Mouse (Mus musculus) erythroblast, embryonic 14.5 days (primary cell): ENCODE measurements around the gene P4ha3.

Experiments
- GATA1 ChIP-seq: IDR thresholded peaks from 2 replicates; pipeline ENCODE4 v1.6.1; 2012; ENCODE audit warnings: low read length, inconsistent platforms, mixed read lengths
- TAL1 ChIP-seq: IDR thresholded peaks from 3 replicates; pipeline ENCODE4 v1.6.1; 2012; ENCODE audit warnings: low read length, inconsistent platforms, mixed read lengths

GRCm38 (mm10) chr7:100276397-100276796, 8.9 kb upstream of the P4ha3 start:
- TF ChIP-seq TAL1 (no peak), GATA1 (no peak)
